Mouse (Mus musculus) liver, adult 2 months (tissue): ENCODE data around the gene Fabp1. TPM values are rescaled to one million over a fixed set of nuclear protein-coding genes. Genes with fewer than 3 reads are reported as not detected.

Experiments used
- DNase-seq: peaks from one replicate; pipeline ENCODE4 v3.0.0-alpha.2; 2011; ENCODE audit warnings: low read depth, low spot score; ENCODE audit errors: extremely low read depth
- H3K27ac ChIP-seq: fragments of 200-500 bp; replicated peaks from 2 replicates; pipeline ENCODE4 v1.5.1; 2012; ENCODE audit warnings: low read depth, mild to moderate bottlenecking, control low read depth, inconsistent platforms, low read length; ENCODE audit not compliant: insufficient read depth
- H3K27me3 ChIP-seq: fragments of 200-500 bp; 2 replicates; pipeline ENCODE4 v1.6.1; 2012; ENCODE audit warnings: mild to moderate bottlenecking, moderate library complexity, low read length, inconsistent platforms; ENCODE audit not compliant: control insufficient read depth, insufficient read depth
- H3K36me3 ChIP-seq: fragments of 200-500 bp; 2 replicates; pipeline ENCODE4 v1.6.1; 2012; ENCODE audit warnings: low read length, inconsistent platforms; ENCODE audit not compliant: control insufficient read depth, insufficient read depth
- H3K4me1 ChIP-seq: fragments of 200-500 bp; 2 replicates; pipeline ENCODE4 v1.6.1; 2011; ENCODE audit warnings: low read length; ENCODE audit not compliant: control insufficient read depth, insufficient read depth
- H3K4me3 ChIP-seq: fragments of 200-500 bp; 2 replicates; pipeline ENCODE4 v1.5.1; 2011; ENCODE audit warnings: low read depth, mild to moderate bottlenecking, control low read depth, low read length, moderate library complexity; ENCODE audit not compliant: insufficient read depth
- H3K79me2 ChIP-seq: fragments of 200-500 bp; 2 replicates; pipeline ENCODE4 v1.6.1; 2012; ENCODE audit warnings: inconsistent platforms, mild to moderate bottlenecking, low read length, moderate library complexity; ENCODE audit not compliant: control insufficient read depth, insufficient read depth
- H3K9ac ChIP-seq: fragments of 200-500 bp; 2 replicates; pipeline ENCODE4 v1.6.1; 2012; ENCODE audit warnings: low read depth, mild to moderate bottlenecking, control low read depth, inconsistent platforms, low read length
- CTCF ChIP-seq: fragments of 200-500 bp; IDR thresholded peaks from 2 replicates; pipeline ENCODE4 v1.5.1; 2011; ENCODE audit warnings: low read depth, low read length, control low read depth
- POLR2A ChIP-seq: fragments of 200-500 bp; IDR thresholded peaks from 2 replicates; pipeline ENCODE4 v1.6.1; 2011; ENCODE audit warnings: low read length, control low read depth; ENCODE audit not compliant: insufficient read depth; ENCODE audit errors: extremely low read depth
- WGBS: fragments of 180-500 bp; shearing (Covaris S2); methylation state at CpG from one replicate; pipeline ENCODE4 v1.1.7; 2018; 5-methylcytosine and 5-hydroxymethylcytosine counted together
- polyA plus RNA-seq: library from polyadenylated mRNA; depleted of rRNA; stranded (reverse); fragments of >200 nt; gene quantifications from 2 replicates; pipeline ENCODE4 v1.2.3, GENCODE M21; 2012
- total RNA-seq: library from RNA; depleted of rRNA; stranded (reverse); fragments of >200 nt; gene quantifications from 2 replicates; pipeline ENCODE4 v1.2.3, GENCODE M21; 2014

The Fabp1 gene
- total and polyA plus RNA-seq, 2 experiments = 1,952 to 10,515 TPM

- Histone ChIP-seq H3K4me3 (no peak overlapping the region), H3K4me1 (peaks cover 19% of the 10 kb centered on the region), H3K36me3 (no peaks in the 10 kb centered on the region), H3K79me2 (no peaks in the 10 kb centered on the region), H3K27me3 (no peaks in the 10 kb centered on the region), H3K9ac (no peak overlapping the region), H3K27ac (no peak overlapping the region)
- 30% methylated on average over 4 of the region's 4 CpGs for WGBS
- DNase-seq = peak; percentile 72
- peak; percentile 86 for TF ChIP-seq CTCF
- no peak for TF ChIP-seq POLR2A
Observed at GRCm38 (mm10) chr6:71162269-71162668, 37.4 kb upstream of the Fabp1 start.

GRCm38 (mm10) chr6:71164394-71164793 is 35.2 kb upstream of the Fabp1 start:
- Histone ChIP-seq H3K4me1 (peaks cover 21% of the 10 kb centered on the region), H3K36me3 (no peaks in the 10 kb centered on the region), H3K4me3 (no peak overlapping the region), H3K79me2 (no peaks in the 10 kb centered on the region), H3K9ac (no peak overlapping the region), H3K27me3 (no peaks in the 10 kb centered on the region), H3K27ac (no peak overlapping the region)
- TF ChIP-seq CTCF (no peak), POLR2A (no peak)
- DNase-seq = peak; percentile 19
- 50% methylated on average over 6 of the region's 6 CpGs for WGBS

DNA sequence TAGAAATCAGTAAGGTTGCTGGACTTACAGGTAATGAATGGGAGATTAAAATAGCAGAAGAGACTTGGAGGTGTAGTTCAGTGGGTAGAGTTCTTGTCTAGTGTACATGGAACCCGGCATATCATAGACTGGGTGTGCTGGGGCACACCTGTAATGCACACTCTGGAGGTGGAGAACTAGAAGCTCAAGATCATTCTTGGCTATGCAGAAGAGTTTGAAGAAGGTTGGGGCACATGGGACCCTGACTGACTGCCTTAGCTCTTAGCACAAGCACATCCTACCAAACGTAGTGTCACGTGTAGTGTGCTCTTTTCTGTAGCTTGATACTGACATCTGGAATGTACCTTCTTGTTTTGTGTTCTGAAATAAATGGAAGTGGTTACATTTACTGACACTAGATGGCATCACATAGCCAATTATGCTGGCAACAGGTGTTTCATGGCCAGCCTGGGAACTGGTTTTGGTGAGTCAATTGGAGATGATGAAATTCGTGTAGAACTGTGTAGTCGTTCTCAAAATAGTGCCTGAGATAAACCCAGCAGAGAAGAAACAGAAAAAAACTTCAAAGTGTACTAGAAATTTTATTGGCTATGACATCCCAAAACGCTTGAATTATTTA is 33.0 kb upstream of the Fabp1 start:
- H3K4me1 ChIP-seq = peaks cover 13% of the 10 kb centered on the region
- 17% methylated on average over 6 of the region's 6 CpGs for WGBS

DNA sequence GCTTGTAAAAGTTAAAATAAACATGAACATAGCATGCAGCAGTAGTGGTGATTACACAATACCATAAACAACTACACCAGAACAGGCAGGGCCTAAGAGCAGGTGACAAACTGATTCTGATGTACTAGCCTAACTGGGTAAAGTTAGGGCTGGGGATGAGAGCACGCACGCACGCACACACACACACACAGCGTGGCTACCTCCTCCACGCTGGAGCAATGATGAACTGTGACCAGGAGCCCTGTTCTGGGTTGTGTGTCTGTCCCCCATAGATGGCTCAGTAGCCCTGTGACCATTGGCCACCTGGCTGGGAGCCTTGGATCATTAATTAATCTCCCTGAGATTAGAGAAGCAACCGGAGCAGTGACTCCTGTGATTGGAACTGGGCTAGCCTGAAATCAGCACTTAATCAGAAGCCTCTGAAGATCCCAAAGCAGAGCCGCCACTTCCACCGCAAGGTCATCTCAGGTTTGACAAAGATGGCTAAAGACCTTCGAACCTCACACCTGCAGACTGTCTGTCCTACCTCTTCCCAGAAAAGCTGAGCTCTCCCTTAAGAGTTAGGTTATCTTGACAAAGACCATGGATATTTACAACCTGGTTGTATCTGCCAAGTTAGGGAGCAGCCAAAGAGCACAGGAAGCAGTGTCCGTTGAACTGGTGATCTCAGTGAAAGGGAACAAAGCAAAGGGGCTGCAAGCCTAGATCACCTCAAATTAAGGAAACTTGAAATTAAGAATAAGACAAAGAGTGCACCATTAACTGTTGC is 26.6 kb upstream of the Fabp1 start:
- H3K27ac ChIP-seq = peak overlapping the region; percentile 43
- 0 out of 2 replicates have a peak overlapping the region, but pooled peaks have one; percentile 0 for H3K9ac ChIP-seq
- 31% methylated on average over 10 of the region's 10 CpGs for WGBS
- H3K79me2 ChIP-seq = no peaks in the 10 kb centered on the region
- DNase-seq = peak; percentile 97
- no peaks in the 10 kb centered on the region for H3K36me3 ChIP-seq
- H3K4me1 ChIP-seq = peaks cover 16% of the 10 kb centered on the region
- TF ChIP-seq POLR2A (no peak), CTCF (no peak)
- no peaks in the 10 kb centered on the region for H3K27me3 ChIP-seq
- H3K4me3 ChIP-seq = no peak overlapping the region

More for the DNA sequence above, 33.0 kb upstream of the Fabp1 start:
- H3K27ac ChIP-seq = peak overlapping the region; percentile 91
- DNase-seq = peak; percentile 91
- no peak overlapping the region for H3K4me3 ChIP-seq
- H3K79me2 ChIP-seq = no peaks in the 10 kb centered on the region
- no peaks in the 10 kb centered on the region for H3K36me3 ChIP-seq
- TF ChIP-seq CTCF (peak; percentile 54), POLR2A (no peak)
- peak overlapping the region; percentile 42 for H3K9ac ChIP-seq
- H3K27me3 ChIP-seq = no peaks in the 10 kb centered on the region

DNA sequence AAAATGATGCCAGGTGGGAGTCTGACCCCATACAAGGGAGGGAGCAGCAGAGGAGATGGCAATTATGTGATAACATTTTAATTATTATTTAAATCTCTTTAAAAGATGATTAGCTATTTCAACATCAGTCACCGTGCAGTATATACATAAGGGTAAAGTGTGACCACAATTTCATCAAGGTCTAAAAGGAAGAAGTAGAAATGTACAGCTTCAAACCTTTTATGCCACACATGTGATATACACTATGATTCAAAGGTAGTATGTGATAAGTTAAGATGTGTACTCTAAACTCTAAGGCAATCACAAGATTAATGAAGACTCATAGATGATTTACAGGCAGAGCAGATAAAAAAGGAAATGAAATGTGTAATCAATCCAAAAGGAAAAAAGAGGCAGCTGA is 19.0 kb upstream of the Fabp1 start:
- no peaks in the 10 kb centered on the region for H3K79me2 ChIP-seq
- DNase-seq = no peak
- peaks cover 9% of the 10 kb centered on the region for H3K4me1 ChIP-seq
- H3K9ac ChIP-seq = no peak overlapping the region
- 87% methylated on average over 1 of the region's 1 CpGs for WGBS
- no peak overlapping the region for H3K27ac ChIP-seq
- H3K27me3 ChIP-seq = no peaks in the 10 kb centered on the region
- H3K36me3 ChIP-seq = no peaks in the 10 kb centered on the region
- no peak overlapping the region for H3K4me3 ChIP-seq
- TF ChIP-seq POLR2A = no peak
- TF ChIP-seq CTCF = no peak
